Mouse (Mus musculus) C2C12 (cell line): Measurements from ENCODE around the gene Thsd1.

Experiments used
- CTCF ChIP-seq: IDR thresholded peaks from one replicate; pipeline ENCODE4 v1.5.1; 2011; ENCODE audit not compliant: control insufficient read depth, insufficient read depth, insufficient read length
- MYOD1 ChIP-seq: IDR thresholded peaks from one replicate; pipeline ENCODE4 v1.6.1; 2011; ENCODE audit warnings: low read depth; ENCODE audit not compliant: control insufficient read depth, insufficient read length
- MYOG ChIP-seq: IDR thresholded peaks from one replicate; pipeline ENCODE4 v1.6.1; 2011; ENCODE audit not compliant: control insufficient read depth, insufficient read length; ENCODE audit errors: extremely low read depth
- USF1 ChIP-seq: IDR thresholded peaks from one replicate; pipeline ENCODE4 v1.6.1; 2011; ENCODE audit warnings: low read depth, mild to moderate bottlenecking, control low read depth, moderate library complexity

GRCm38 (mm10) chr8:22199481-22199880, 27.6 kb upstream of the Thsd1 start:
- TF ChIP-seq CTCF (no peak), USF1 (no peak), MYOD1 (no peak), MYOG (no peak)
